Mouse (Mus musculus) layer of hippocampus, adult 9-10 months (tissue): Measurements from ENCODE around the gene Szrd1.
A peak's percentile ranks its signal among the peaks of the same experiment; 100 is the strongest.

Experiments
- DNase-seq: peaks from one replicate; pipeline ENCODE4 v3.0.0; 2022; ENCODE audit warnings: low spot score

Gene Szrd1

DNA sequence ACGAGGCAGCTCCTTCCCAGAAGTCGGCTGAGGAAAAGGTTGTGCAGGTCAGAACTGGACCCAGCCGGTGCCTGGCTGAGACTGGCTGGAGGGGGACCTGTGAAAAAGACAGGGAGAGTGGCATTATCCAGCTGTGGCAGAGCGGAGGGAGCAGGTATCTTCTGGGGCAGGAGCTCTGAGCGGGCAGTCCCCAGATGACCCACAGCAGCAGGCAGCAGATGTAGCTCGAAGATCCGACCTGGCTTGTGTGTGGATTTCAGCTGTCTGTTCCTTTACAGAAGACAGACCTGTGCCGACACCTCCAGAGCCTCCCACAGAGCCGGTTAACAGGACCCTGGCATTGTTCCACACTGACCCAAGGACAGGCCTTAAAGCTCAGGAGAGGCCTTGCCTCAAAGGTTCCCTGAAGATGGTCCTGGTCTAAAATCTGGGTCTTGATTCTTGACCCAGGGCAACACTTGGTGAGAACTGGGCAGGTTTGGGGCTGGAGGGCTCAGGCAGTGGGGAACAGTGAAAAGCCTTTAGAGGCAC lies 72.0 kb downstream of the Szrd1 start:
- DNase-seq, result no peak

DNA sequence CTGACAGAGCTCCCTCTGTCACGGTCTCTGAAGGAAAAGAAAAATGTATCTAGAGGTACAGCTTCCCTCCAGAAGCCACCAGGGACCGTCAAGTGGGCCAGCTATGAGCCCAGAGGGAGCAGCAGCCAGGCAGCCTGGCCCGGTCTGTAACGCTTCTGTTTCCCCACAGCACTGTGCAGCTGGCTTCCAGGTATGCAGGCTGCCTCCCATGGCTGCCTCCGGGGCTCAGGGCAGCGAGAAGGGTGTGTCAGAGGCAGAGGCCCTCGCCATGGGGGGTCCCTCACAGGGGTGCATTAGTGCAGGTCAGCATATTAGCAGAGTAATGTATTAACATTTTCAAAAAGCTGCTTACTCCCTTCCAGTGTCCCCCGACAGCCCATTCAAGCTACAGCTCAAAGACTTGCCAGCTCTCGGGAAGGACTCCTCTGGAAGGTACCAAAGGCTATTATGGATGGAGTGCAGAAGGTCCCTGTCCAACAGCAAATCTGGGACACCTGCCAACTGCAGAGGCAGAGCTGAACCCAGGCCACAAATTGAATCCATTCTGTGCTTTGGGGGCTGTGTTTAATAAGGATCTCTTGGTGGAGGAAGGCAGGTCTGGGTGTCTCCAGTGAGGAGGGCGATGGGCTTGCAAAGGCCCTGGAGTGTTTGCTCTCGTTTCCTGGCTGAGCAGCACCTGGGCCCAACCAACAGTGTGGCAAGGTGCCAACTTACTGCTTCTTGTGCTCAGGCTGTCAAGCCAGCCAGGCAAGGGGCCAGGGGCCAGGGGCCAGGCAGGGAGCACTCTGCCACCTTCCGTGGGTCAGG lies 72.7 kb downstream of the Szrd1 start:
- no peak for DNase-seq

- DNase-seq, result peak; percentile 47
These were observed 74.5 kb downstream of the Szrd1 start for GRCm38 (mm10) chr4:141065123-141065522.

DNA sequence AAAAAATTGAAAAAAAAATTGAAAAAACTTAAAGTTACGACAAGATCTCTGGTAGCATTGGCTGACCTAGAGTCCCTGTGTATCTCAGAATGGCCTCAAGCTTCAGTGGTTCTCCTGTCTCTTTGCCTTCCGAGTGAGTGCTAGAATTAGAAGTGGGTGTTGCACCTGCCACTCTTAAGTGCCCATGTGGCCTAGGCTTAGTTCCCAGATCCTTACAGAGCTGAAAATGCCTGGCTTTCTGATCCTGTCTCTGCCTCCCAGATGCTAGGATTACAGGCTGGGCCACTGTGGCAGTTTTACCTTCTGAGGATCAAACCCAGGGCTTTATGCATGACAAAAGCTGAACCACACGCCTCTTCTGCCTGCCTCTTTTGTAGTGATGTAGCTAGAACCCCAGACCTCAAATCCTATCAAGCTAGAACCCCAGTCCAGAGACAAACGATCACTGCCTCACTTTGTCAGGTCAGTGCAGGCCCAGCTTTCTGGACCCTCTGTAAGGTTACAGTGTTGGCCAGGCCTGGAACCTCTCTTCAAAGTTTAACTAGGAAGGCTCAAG lies 75.4 kb downstream of the Szrd1 start:
- no peak for DNase-seq
